Mouse (Mus musculus): ENCODE measurements around the gene Klf4. TPM values are rescaled to one million over a fixed set of nuclear protein-coding genes. Genes with fewer than 3 reads are reported as not detected.

Klf4 gene
- total RNA-seq, 2 experiments from 2014 or later: 42.1 to 61.1 TPM

Other genes with a start within 250 kb of the Klf4 start
- 100 to 1,000 TPM; 128 to 135 TPM for gene Rad23b, start 182.4 kb downstream of the Klf4 start, total RNA-seq (2021)